Mouse (Mus musculus): ENCODE results near the gene Adgrg1. TPM values are rescaled to one million over a fixed set of nuclear protein-coding genes. Genes with fewer than 3 reads are reported as not detected.
"Not testable (repeated sequence)": the region's sequence is repeated elsewhere in the genome, so short reads cannot be mapped to it uniquely, and the experiment has no call there.

The Adgrg1 gene
- polyA plus RNA-seq, 1 experiment, result 468 TPM

DNA sequence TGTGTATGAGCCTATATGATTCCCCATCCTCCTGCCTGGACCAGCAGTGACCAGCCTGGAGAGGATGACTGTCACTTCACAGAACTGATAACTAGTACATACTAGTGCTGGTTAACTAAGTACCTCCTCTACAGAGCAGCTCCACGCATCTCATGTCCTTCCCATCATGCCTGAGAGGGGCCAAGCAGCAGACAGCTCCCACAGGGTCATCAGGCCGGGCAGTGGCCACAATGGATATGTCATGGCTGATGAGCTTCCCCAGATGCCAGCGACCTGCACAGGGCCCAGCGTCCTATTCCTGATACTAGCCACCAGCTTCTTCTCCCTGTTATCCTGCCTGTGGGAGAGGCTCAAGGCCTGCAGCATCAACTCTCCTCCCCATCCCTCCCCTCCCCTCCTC is 42.1 kb downstream of the Adgrg1 start:
- DNase-seq (ENCODE audit: low read depth), result no peak
- no peak for TF ChIP-seq CTCF (IDR thresholded peaks at IDR 0.05; ENCODE audit: borderline replicate concordance, extremely low read depth, insufficient read depth, insufficient read length)
- TF ChIP-seq POLR2A (IDR thresholded peaks at IDR 0.05; ENCODE audit: borderline replicate concordance, extremely low read depth, insufficient read depth, insufficient read length, poor library complexity, severe bottlenecking), result no peak

DNA sequence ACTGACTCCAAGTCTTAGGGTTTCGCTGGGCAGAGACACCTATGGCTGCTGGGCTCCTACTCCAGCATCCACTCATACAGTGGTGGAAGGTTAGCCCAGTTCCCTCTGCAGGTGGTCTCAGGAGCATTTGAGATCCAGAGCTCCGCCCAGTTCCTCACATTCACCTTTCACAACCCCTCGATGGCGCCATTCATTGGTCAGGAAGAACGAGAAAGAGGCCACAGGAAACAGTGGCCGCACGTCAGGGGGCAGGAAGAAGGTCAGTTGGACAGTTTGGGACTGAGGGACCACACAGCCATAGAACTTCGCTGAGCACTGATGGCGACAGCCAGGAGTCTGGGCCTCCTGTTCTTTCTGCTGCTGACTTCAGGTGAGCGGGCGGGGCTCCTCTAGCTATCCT is 42.9 kb downstream of the Adgrg1 start, which contains the start of gene Adgrg3:
TSS of gene Adgrg3 (plus strand) at position 242 of the 400 bp plus-strand sequence.
- TF ChIP-seq CTCF (IDR thresholded peaks at IDR 0.05; ENCODE audit: borderline replicate concordance, extremely low read depth, insufficient read depth, insufficient read length), result no peak
- TF ChIP-seq POLR2A (IDR thresholded peaks at IDR 0.05; ENCODE audit: borderline replicate concordance, extremely low read depth, insufficient read depth, insufficient read length, poor library complexity, severe bottlenecking), result no peak

GRCm38 (mm10) chr8:95017969-95018635 is 43.6 kb downstream of the Adgrg1 start:
- DNase-seq (ENCODE audit: low read depth), result no peak
- TF ChIP-seq CTCF (IDR thresholded peaks at IDR 0.05; ENCODE audit: borderline replicate concordance, extremely low read depth, insufficient read depth, insufficient read length), result no peak
- TF ChIP-seq POLR2A (IDR thresholded peaks at IDR 0.05; ENCODE audit: borderline replicate concordance, extremely low read depth, insufficient read depth, insufficient read length, poor library complexity, severe bottlenecking), result no peak

More for the DNA sequence above, 42.9 kb downstream of the Adgrg1 start, which contains the start of gene Adgrg3:
- no peak for DNase-seq (ENCODE audit: low read depth)

GRCm38 (mm10) chr8:95020293-95020777 is 45.8 kb downstream of the Adgrg1 start:
- DNase-seq (ENCODE audit: low read depth), result no peak
- TF ChIP-seq POLR2A (IDR thresholded peaks at IDR 0.05; ENCODE audit: borderline replicate concordance, extremely low read depth, insufficient read depth, insufficient read length, poor library complexity, severe bottlenecking) (no peak), CTCF (IDR thresholded peaks at IDR 0.05; ENCODE audit: borderline replicate concordance, extremely low read depth, insufficient read depth, insufficient read length) (no peak)

GRCm38 (mm10) chr8:95020821-95021220 is 46.3 kb downstream of the Adgrg1 start:
- DNase-seq (ENCODE audit: low read depth), result no peak
- TF ChIP-seq POLR2A (IDR thresholded peaks at IDR 0.05; ENCODE audit: borderline replicate concordance, extremely low read depth, insufficient read depth, insufficient read length, poor library complexity, severe bottlenecking) (no peak), CTCF (IDR thresholded peaks at IDR 0.05; ENCODE audit: borderline replicate concordance, extremely low read depth, insufficient read depth, insufficient read length) (no peak)

- DNase-seq (ENCODE audit: low read depth), result no peak
- no peak for TF ChIP-seq CTCF (IDR thresholded peaks at IDR 0.05; ENCODE audit: borderline replicate concordance, extremely low read depth, insufficient read depth, insufficient read length)
- TF ChIP-seq POLR2A (IDR thresholded peaks at IDR 0.05; ENCODE audit: borderline replicate concordance, extremely low read depth, insufficient read depth, insufficient read length, poor library complexity, severe bottlenecking), result no peak
These were observed 48.6 kb downstream of the Adgrg1 start for GRCm38 (mm10) chr8:95023201-95023600.

- DNase-seq (ENCODE audit: low read depth), result no peak
- no peak for TF ChIP-seq CTCF (IDR thresholded peaks at IDR 0.05; ENCODE audit: borderline replicate concordance, extremely low read depth, insufficient read depth, insufficient read length)
- no peak for TF ChIP-seq POLR2A (IDR thresholded peaks at IDR 0.05; ENCODE audit: borderline replicate concordance, extremely low read depth, insufficient read depth, insufficient read length, poor library complexity, severe bottlenecking)
These were observed 49.8 kb downstream of the Adgrg1 start for GRCm38 (mm10) chr8:95024387-95024786.

DNA sequence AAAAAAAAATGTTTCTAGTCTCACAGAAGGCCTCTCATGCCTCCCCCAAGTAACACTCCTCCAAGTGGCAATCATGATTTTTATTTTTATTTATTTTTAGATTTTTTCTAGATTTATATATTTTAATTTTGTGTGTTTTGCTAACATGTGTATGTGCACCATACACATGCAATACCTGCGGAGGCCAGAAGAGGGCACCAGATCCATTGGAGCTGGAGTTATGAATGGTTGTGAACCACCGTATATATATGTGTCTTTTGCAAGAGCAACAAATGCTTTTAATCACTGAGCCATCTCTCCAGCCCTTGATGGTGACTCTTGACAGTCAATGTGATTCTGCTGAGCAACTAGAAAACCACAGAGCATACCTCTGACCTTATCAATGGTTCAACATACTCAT is 50.9 kb downstream of the Adgrg1 start:
- DNase-seq (ENCODE audit: low read depth), result no peak
- TF ChIP-seq CTCF (IDR thresholded peaks at IDR 0.05; ENCODE audit: borderline replicate concordance, extremely low read depth, insufficient read depth, insufficient read length) (peak; percentile 59; the same call in 1 of the 2 replicates), POLR2A (IDR thresholded peaks at IDR 0.05; ENCODE audit: borderline replicate concordance, extremely low read depth, insufficient read depth, insufficient read length, poor library complexity, severe bottlenecking) (no peak)

- DNase-seq (ENCODE audit: low read depth), result not testable (repeated sequence)
These were observed 53.8 kb downstream of the Adgrg1 start for GRCm38 (mm10) chr8:95028391-95028790.

- DNase-seq (ENCODE audit: low read depth), result peak; percentile 67
- TF ChIP-seq POLR2A (IDR thresholded peaks at IDR 0.05; ENCODE audit: borderline replicate concordance, extremely low read depth, insufficient read depth, insufficient read length, poor library complexity, severe bottlenecking) (no peak), CTCF (IDR thresholded peaks at IDR 0.05; ENCODE audit: borderline replicate concordance, extremely low read depth, insufficient read depth, insufficient read length) (no peak)
These were observed 62.8 kb downstream of the Adgrg1 start for GRCm38 (mm10) chr8:95037106-95037925.

DNA sequence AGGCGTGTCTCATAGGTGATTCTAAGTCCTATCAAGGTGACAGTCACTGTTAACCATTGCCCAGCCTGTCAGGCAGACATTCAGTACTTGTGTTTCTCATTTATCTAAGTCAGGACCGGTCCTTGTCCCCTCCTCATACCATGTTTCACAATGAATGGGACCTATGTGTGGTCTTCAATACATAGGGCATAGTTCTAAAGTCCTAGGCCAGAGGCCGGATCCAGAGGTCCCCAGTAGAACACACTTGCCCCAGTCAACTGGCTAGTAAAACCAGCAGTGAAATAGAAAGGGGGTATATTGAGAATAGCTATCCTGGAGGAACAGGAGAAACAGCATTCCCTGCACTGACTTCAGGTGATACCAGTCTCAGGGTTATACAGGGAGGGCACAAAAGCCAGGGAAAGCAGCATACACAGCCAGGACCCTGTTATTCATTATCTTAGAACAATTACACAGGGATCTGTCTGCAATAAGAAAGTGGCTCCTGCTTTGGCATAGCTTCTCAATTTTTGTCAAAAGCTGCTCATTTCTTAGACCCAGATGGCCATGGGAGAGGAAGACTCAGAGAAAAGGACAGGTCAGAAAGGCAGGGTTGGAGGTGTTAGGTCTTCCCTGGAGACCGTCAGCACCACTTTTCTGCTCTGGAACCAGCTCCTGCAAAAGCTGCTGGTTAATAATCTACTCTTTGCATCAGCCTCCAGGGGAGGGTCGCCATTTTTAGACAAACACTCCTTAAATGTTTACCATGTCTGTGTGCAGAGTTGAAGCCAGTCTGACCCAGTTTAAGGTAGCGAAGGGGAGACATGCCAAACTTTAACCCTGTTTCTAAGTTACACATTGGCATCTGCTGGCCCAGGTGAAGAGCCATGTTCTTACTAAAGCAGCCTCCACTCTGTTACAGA is 67.6 kb downstream of the Adgrg1 start:
- no peak for DNase-seq (ENCODE audit: low read depth)
- TF ChIP-seq CTCF (IDR thresholded peaks at IDR 0.05; ENCODE audit: borderline replicate concordance, extremely low read depth, insufficient read depth, insufficient read length) (no peak), POLR2A (IDR thresholded peaks at IDR 0.05; ENCODE audit: borderline replicate concordance, extremely low read depth, insufficient read depth, insufficient read length, poor library complexity, severe bottlenecking) (no peak)

Data from brain, embryonic 14.5 days (tissue).